Mouse (Mus musculus) thymus, adult 2 months (tissue): Measurements from ENCODE around the gene Gm20517.

Experiments
- CTCF ChIP-seq: fragments of 200-500 bp; IDR thresholded peaks from 2 replicates; pipeline ENCODE4 v1.5.1; 2012; ENCODE audit warnings: mild to moderate bottlenecking, control low read depth, low read length, moderate library complexity, borderline replicate concordance; ENCODE audit not compliant: control insufficient read depth, poor library complexity, insufficient read depth; ENCODE audit errors: extremely low read depth
- POLR2A ChIP-seq: fragments of 200-500 bp; IDR thresholded peaks from 2 replicates; pipeline ENCODE4 v1.6.1; 2012; ENCODE audit warnings: mild to moderate bottlenecking, low read length, control low read depth, moderate library complexity; ENCODE audit not compliant: control insufficient read depth, poor library complexity, insufficient read depth; ENCODE audit errors: extremely low read depth

DNA sequence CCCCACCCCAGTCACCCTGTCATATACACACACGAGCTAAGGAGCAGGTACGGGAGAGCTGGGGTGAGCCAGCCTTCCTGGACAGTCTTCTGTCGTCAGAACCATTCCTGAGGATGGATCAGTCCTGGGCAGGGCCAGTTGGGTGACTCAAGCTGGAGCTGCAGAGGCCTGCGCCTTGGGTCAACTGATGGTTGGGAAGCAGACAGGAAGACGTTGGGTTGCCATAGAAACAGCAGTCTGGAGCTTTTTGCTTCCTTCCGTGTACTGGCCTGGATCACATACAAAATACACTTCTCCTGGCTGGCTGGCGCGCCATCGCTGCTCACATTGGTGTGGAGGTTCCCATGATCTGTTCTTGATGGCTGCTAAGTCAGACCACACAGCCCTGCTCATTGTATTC, 90.4 kb downstream of the Gm20517 start:
- TF ChIP-seq POLR2A (no peak), CTCF (no peak)
